17 mouse cellular contexts compared by ENCODE assay signal in the genomic region with DNA sequence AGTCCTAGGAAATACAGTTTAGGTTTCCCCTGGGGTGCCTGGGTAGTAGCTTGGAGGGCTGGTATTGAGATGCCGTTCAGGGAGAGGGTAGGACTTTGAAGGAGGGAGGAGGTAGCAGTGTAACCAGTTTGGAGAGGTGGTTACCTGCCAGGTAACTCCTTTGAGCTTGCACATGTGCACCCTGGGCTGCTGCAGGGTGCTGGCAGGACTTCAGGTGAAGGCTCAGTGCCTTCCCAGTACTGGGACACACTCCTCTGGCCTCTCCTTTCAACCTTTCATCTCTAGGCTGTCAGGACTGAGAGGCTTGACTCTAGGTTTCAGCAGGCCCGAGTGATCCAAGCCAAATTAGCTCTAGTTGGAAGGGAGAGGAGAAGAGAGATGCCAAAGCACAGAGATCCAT. TPM values are rescaled to one million over a fixed set of nuclear protein-coding genes. Genes with fewer than 3 reads are reported as not detected.
DNase-seq lines count a peak whose midpoint lies in the region; ATAC-seq and TF ChIP-seq lines count a peak whose summit lies in the region.
"Had no signal": no experiment of that assay in that cellular context is flagged by ENCODE, and none has a peak within 500 bp of the region (broad histone marks: within the 10 kb centered on the region; RNA-seq: fewer than 3 reads in every experiment).

No protein-coding gene starts in this region.

- H3K4me2 ChIP-seq in lung, embryonic 15.5 days: no peak overlapping the region
- H3K4me2 ChIP-seq in forebrain, embryonic 16.5 days (ENCODE audit: low read length): no peak overlapping the region
- no peak overlapping the region for H3K4me2 ChIP-seq in forebrain, postnatal 0 days (ENCODE audit: low read depth)
- H3K4me2 ChIP-seq: heart, embryonic 12.5 days; limb, embryonic 12.5 days; neural tube, embryonic 13.5 days had no signal

- H3K9me3 ChIP-seq in lung, embryonic 15.5 days: no peaks in the 10 kb centered on the region
- no peaks in the 10 kb centered on the region for H3K9me3 ChIP-seq in forebrain, embryonic 16.5 days (ENCODE audit: control insufficient read depth, low read length)
- no peaks in the 10 kb centered on the region for H3K9me3 ChIP-seq in forebrain, postnatal 0 days (ENCODE audit: low read length)
- H3K9me3 ChIP-seq: heart, embryonic 12.5 days; limb, embryonic 12.5 days; megakaryocyte, embryonic 14.5 days; neural tube, embryonic 13.5 days had no signal

- no peaks in the 10 kb centered on the region; the same call in 1 of the 2 replicates for H3K4me1 ChIP-seq in heart, adult 2 months (ENCODE audit: control insufficient read depth, insufficient read depth, low read length)
- peaks cover 15% of the 10 kb centered on the region for H3K4me1 ChIP-seq in lung, embryonic 15.5 days
- H3K4me1 ChIP-seq in small intestine, adult 2 months (ENCODE audit: control insufficient read depth, insufficient read depth, insufficient read length, low read length): peaks cover 11% of the 10 kb centered on the region; the same call in 1 of the 2 replicates
- H3K4me1 ChIP-seq in forebrain, embryonic 16.5 days (replicated peaks; ENCODE audit: control insufficient read depth, insufficient read depth, low read length): no peaks in the 10 kb centered on the region
- H3K4me1 ChIP-seq in forebrain, postnatal 0 days (ENCODE audit: insufficient read depth): no peaks in the 10 kb centered on the region
- H3K4me1 ChIP-seq: limb, embryonic 12.5 days; megakaryocyte, embryonic 14.5 days; neural tube, embryonic 13.5 days had no signal

- peak; percentile 88 for DNase-seq in heart, adult 11 months
- no peak for DNase-seq in heart, adult 2 months
- DNase-seq in lung, postnatal 36 days: no peak
- no peak for DNase-seq in forebrain, postnatal 0 days
- DNase-seq: liver, postnatal 0 days; right cerebral cortex, postnatal 14 days; thymus, adult 18-20 months had no signal

- H3K27ac ChIP-seq in heart, adult 2 months: no peak overlapping the region
- peak overlapping the region; percentile 54 for H3K27ac ChIP-seq in lung, embryonic 15.5 days
- H3K27ac ChIP-seq in small intestine, adult 2 months (ENCODE audit: insufficient read depth, low read depth, low read length): peak overlapping the region; percentile 54
- no peak overlapping the region for H3K27ac ChIP-seq in forebrain, embryonic 16.5 days (ENCODE audit: low read length)
- no peak overlapping the region for H3K27ac ChIP-seq in forebrain, postnatal 0 days (ENCODE audit: low read depth, low read length)
- H3K27ac ChIP-seq: limb, embryonic 12.5 days; neural tube, embryonic 13.5 days had no signal

- no peak overlapping the region for H3K4me3 ChIP-seq in heart, adult 2 months
- no peak overlapping the region for H3K4me3 ChIP-seq in lung, embryonic 15.5 days
- no peak overlapping the region for H3K4me3 ChIP-seq in small intestine, adult 2 months (ENCODE audit: low read depth, low read length)
- no peak overlapping the region for H3K4me3 ChIP-seq in forebrain, embryonic 16.5 days (replicated peaks; ENCODE audit: low read length)
- H3K4me3 ChIP-seq in forebrain, postnatal 0 days (ENCODE audit: low read depth, low read length): no peak overlapping the region
- H3K4me3 ChIP-seq: heart, embryonic 12.5 days; limb, embryonic 12.5 days; megakaryocyte, embryonic 14.5 days; neural tube, embryonic 13.5 days had no signal

- no peaks in the 10 kb centered on the region for H3K36me3 ChIP-seq in heart, adult 2 months (ENCODE audit: control insufficient read depth, insufficient read depth, low read length)
- no peaks in the 10 kb centered on the region for H3K36me3 ChIP-seq in lung, embryonic 15.5 days
- no peaks in the 10 kb centered on the region for H3K36me3 ChIP-seq in small intestine, adult 2 months (ENCODE audit: control insufficient read depth, insufficient read depth, low read length)
- no peaks in the 10 kb centered on the region for H3K36me3 ChIP-seq in forebrain, embryonic 16.5 days (ENCODE audit: control insufficient read depth, insufficient read depth)
- no peaks in the 10 kb centered on the region for H3K36me3 ChIP-seq in forebrain, postnatal 0 days (ENCODE audit: insufficient read depth)
- H3K36me3 ChIP-seq: limb, embryonic 12.5 days; neural tube, embryonic 13.5 days had no signal

- ATAC-seq in lung, embryonic 15.5 days (ENCODE audit: borderline replicate concordance, extremely low read depth, low FRiP score, low TSS enrichment): no peak
- 0 out of 2 replicates have a peak, but pooled peaks have one; percentile 17 for ATAC-seq in erythroid progenitor cell, adult 5-6 weeks (replicated peaks; ENCODE audit: low FRiP score, poor library complexity, severe bottlenecking)
- ATAC-seq in forebrain, embryonic 16.5 days: no peak
- ATAC-seq in forebrain, postnatal 0 days: no peak

- intact Hi-C loops in heart, adult 2 months (cut with DNase I): loop anchor here (2.0 kb wide), 1 partner anchor 59 kb away; no protein-coding TSS in a partner anchor

- WGBS in heart, adult 2 months: 66% methylated on average over 2 of the region's 2 CpGs
- 46% methylated on average over 2 of the region's 2 CpGs for WGBS in lung, embryonic 15.5 days
- WGBS in small intestine, adult 2 months: 32% methylated on average over 2 of the region's 2 CpGs
- whole genome bisulfite sequencing in forebrain, embryonic 16.5 days: 81% methylated on average over 2 of the region's 2 CpGs
- WGBS in forebrain, postnatal 0 days: 71% methylated on average over 2 of the region's 2 CpGs

- TF ChIP-seq EP300 in heart, adult 2 months (IDR thresholded peaks at IDR 0.05; ENCODE audit: insufficient read depth, low read depth, low read length): no peak

- H3K27me3 ChIP-seq in heart, adult 2 months (ENCODE audit: control insufficient read depth, insufficient read depth, low read length): no peaks in the 10 kb centered on the region
- H3K27me3 ChIP-seq in lung, embryonic 15.5 days: no peaks in the 10 kb centered on the region
- H3K27me3 ChIP-seq in small intestine, adult 2 months (ENCODE audit: control insufficient read depth, insufficient read depth, low read length): no peaks in the 10 kb centered on the region
- no peaks in the 10 kb centered on the region for H3K27me3 ChIP-seq in forebrain, embryonic 16.5 days (replicated peaks; ENCODE audit: control insufficient read depth, insufficient read depth, low read length)
- no peaks in the 10 kb centered on the region for H3K27me3 ChIP-seq in forebrain, postnatal 0 days (ENCODE audit: insufficient read depth, low read length)
- H3K27me3 ChIP-seq: heart, embryonic 12.5 days had no signal

- TF ChIP-seq POLR2A in heart, adult 2 months (IDR thresholded peaks at IDR 0.05; ENCODE audit: insufficient read depth, low read depth, low read length): no peak
- no peak for TF ChIP-seq POLR2A in small intestine, adult 2 months (IDR thresholded peaks at IDR 0.05; ENCODE audit: low read depth, low read length)

- H3K9ac ChIP-seq in heart, adult 2 months (ENCODE audit: low read depth, low read length): no peak overlapping the region
- no peak overlapping the region for H3K9ac ChIP-seq in lung, embryonic 15.5 days
- H3K9ac ChIP-seq in forebrain, embryonic 16.5 days (replicated peaks; ENCODE audit: low read depth, low read length): no peak overlapping the region
- H3K9ac ChIP-seq in forebrain, postnatal 0 days: no peak overlapping the region
- H3K9ac ChIP-seq: heart, embryonic 12.5 days; limb, embryonic 12.5 days; liver, postnatal 0 days; neural tube, embryonic 13.5 days had no signal

- no peaks in the 10 kb centered on the region for H3K79me2 ChIP-seq in heart, adult 2 months (replicated peaks; ENCODE audit: control insufficient read depth, insufficient read depth, low read length)

- no peak for TF ChIP-seq CTCF in heart, adult 2 months (IDR thresholded peaks at IDR 0.05)
- TF ChIP-seq CTCF in small intestine, adult 2 months (IDR thresholded peaks at IDR 0.05; ENCODE audit: extremely low read depth, insufficient read length, insufficient replicate concordance, low read depth, low read length): no peak
- no peak for TF ChIP-seq CTCF in forebrain, postnatal 0 days (IDR thresholded peaks at IDR 0.05; ENCODE audit: low read depth)

RNA-seq across cellular contexts. Expression of a gene that starts 0.6 kb away (rescaled TPM):
- total RNA-seq in heart, adult 2 months (2021): under 1 TPM; 0.23 to 0.50 TPM
- polyA plus RNA-seq in heart, adult 2 months (2012; rRNA removed): 0.57 TPM in 1 of 2 replicates, not detected in the other
- polyA plus RNA-seq in lung, embryonic 15.5 days (2015; fragmentation: Nextera tagmentation; extraction: Ambion mirVana): 7.9 and 12.6 TPM in 2 replicates
- not detected in 2 replicates for total RNA-seq in erythroid progenitor cell, adult 5-6 weeks (2015; ENCODE audit: low replicate concordance)
- total RNA-seq in erythroid progenitor cell, adult 5-6 weeks (2017; ENCODE audit: low replicate concordance): not detected in 2 replicates
- polyA plus RNA-seq in small intestine, adult 2 months (2012; rRNA removed): 1.3 and 2.8 TPM in 2 replicates
- polyA plus RNA-seq in forebrain, embryonic 16.5 days (2015; fragmentation: Nextera tagmentation; extraction: Ambion mirVana): 0.31 TPM in 1 of 2 replicates, not detected in the other
- 0.08 TPM in 1 of 2 replicates, not detected in the other for total RNA-seq in forebrain, postnatal 0 days (2014; rRNA removed)
- polyA plus RNA-seq in forebrain, postnatal 0 days (2015; fragmentation: Nextera tagmentation; extraction: Ambion mirVana): not detected in 2 replicates
- polyA plus RNA-seq: forebrain, embryonic 11.5 days; heart, embryonic 12.5 days; liver, postnatal 0 days; midbrain, postnatal 0 days; neural tube, embryonic 13.5 days had no signal

RNA-seq across cellular contexts. Expression of a gene that starts 11.0 kb away (rescaled TPM):
- total RNA-seq in heart, adult 2 months (2021): 10 to 100 TPM; 65.5 to 69.6 TPM
- 75.2 and 98.3 TPM in 2 replicates for polyA plus RNA-seq in heart, adult 2 months (2012; rRNA removed)
- polyA plus RNA-seq in lung, embryonic 15.5 days (2015; fragmentation: Nextera tagmentation; extraction: Ambion mirVana): 217 and 233 TPM in 2 replicates
- not detected in 2 replicates for total RNA-seq in erythroid progenitor cell, adult 5-6 weeks (2015; ENCODE audit: low replicate concordance)
- total RNA-seq in erythroid progenitor cell, adult 5-6 weeks (2017; ENCODE audit: low replicate concordance): not detected in 2 replicates
- 44.9 and 65.1 TPM in 2 replicates for polyA plus RNA-seq in small intestine, adult 2 months (2012; rRNA removed)
- 36.2 and 44.2 TPM in 2 replicates for polyA plus RNA-seq in forebrain, embryonic 16.5 days (2015; fragmentation: Nextera tagmentation; extraction: Ambion mirVana)
- total RNA-seq in forebrain, postnatal 0 days (2014; rRNA removed): 39.4 and 48.7 TPM in 2 replicates
- 74.4 and 78.6 TPM in 2 replicates for polyA plus RNA-seq in forebrain, postnatal 0 days (2015; fragmentation: Nextera tagmentation; extraction: Ambion mirVana)

RNA-seq across cellular contexts. Expression of a gene that starts 11.8 kb away (rescaled TPM):
- total RNA-seq in heart, adult 2 months (2021): 10 to 100 TPM; 28.3 to 29.6 TPM
- polyA plus RNA-seq in heart, adult 2 months (2012; rRNA removed): 56.7 and 78.0 TPM in 2 replicates
- polyA plus RNA-seq in lung, embryonic 15.5 days (2015; fragmentation: Nextera tagmentation; extraction: Ambion mirVana): 43.9 and 44.6 TPM in 2 replicates
- 8.8 and 10.8 TPM in 2 replicates for total RNA-seq in erythroid progenitor cell, adult 5-6 weeks (2015; ENCODE audit: low replicate concordance)
- total RNA-seq in erythroid progenitor cell, adult 5-6 weeks (2017; ENCODE audit: low replicate concordance): 6.7 and 9.5 TPM in 2 replicates
- polyA plus RNA-seq in small intestine, adult 2 months (2012; rRNA removed): 8.5 and 9.7 TPM in 2 replicates
- polyA plus RNA-seq in forebrain, embryonic 16.5 days (2015; fragmentation: Nextera tagmentation; extraction: Ambion mirVana): 8.0 and 9.7 TPM in 2 replicates
- total RNA-seq in forebrain, postnatal 0 days (2014; rRNA removed): 8.4 and 11.2 TPM in 2 replicates
- 16.1 and 20.5 TPM in 2 replicates for polyA plus RNA-seq in forebrain, postnatal 0 days (2015; fragmentation: Nextera tagmentation; extraction: Ambion mirVana)

RNA-seq across cellular contexts. Expression of a gene that starts 11.9 kb away (rescaled TPM):
- total RNA-seq in heart, adult 2 months (2021): 1,000 to 10,000 TPM in 1 of 2 experiments, 100 to 1,000 TPM in 1; 871 to 1,070 TPM
- 1,425 and 1,426 TPM in 2 replicates for polyA plus RNA-seq in heart, adult 2 months (2012; rRNA removed)
- polyA plus RNA-seq in lung, embryonic 15.5 days (2015; fragmentation: Nextera tagmentation; extraction: Ambion mirVana): 42.8 and 45.3 TPM in 2 replicates
- 27.7 and 33.9 TPM in 2 replicates for total RNA-seq in erythroid progenitor cell, adult 5-6 weeks (2015; ENCODE audit: low replicate concordance)
- total RNA-seq in erythroid progenitor cell, adult 5-6 weeks (2017; ENCODE audit: low replicate concordance): 18.2 and 22.8 TPM in 2 replicates
- 20.2 and 26.8 TPM in 2 replicates for polyA plus RNA-seq in small intestine, adult 2 months (2012; rRNA removed)
- 11.2 and 14.3 TPM in 2 replicates for polyA plus RNA-seq in forebrain, embryonic 16.5 days (2015; fragmentation: Nextera tagmentation; extraction: Ambion mirVana)
- total RNA-seq in forebrain, postnatal 0 days (2014; rRNA removed): 16.1 and 33.6 TPM in 2 replicates
- 47.0 and 52.8 TPM in 2 replicates for polyA plus RNA-seq in forebrain, postnatal 0 days (2015; fragmentation: Nextera tagmentation; extraction: Ambion mirVana)

RNA-seq across cellular contexts. Expression of a gene that starts 16.8 kb away (rescaled TPM):
- 10 to 100 TPM; 90.0 to 93.0 TPM for total RNA-seq in heart, adult 2 months (2021)
- polyA plus RNA-seq in heart, adult 2 months (2012; rRNA removed): 30.4 and 51.4 TPM in 2 replicates
- polyA plus RNA-seq in lung, embryonic 15.5 days (2015; fragmentation: Nextera tagmentation; extraction: Ambion mirVana): 154 TPM in 2 replicates
- 78.9 and 101 TPM in 2 replicates for total RNA-seq in erythroid progenitor cell, adult 5-6 weeks (2015; ENCODE audit: low replicate concordance)
- total RNA-seq in erythroid progenitor cell, adult 5-6 weeks (2017; ENCODE audit: low replicate concordance): 47.3 and 66.6 TPM in 2 replicates
- 14.3 and 22.3 TPM in 2 replicates for polyA plus RNA-seq in small intestine, adult 2 months (2012; rRNA removed)
- polyA plus RNA-seq in forebrain, embryonic 16.5 days (2015; fragmentation: Nextera tagmentation; extraction: Ambion mirVana): 202 and 220 TPM in 2 replicates
- total RNA-seq in forebrain, postnatal 0 days (2014; rRNA removed): 272 and 302 TPM in 2 replicates
- 179 and 186 TPM in 2 replicates for polyA plus RNA-seq in forebrain, postnatal 0 days (2015; fragmentation: Nextera tagmentation; extraction: Ambion mirVana)

Comparison
In these comparisons a context has a peak if more than half of its experiments do, and no peak if none do; other contexts are left out.
1. H3K27ac ChIP-seq: peak in lung, embryonic 15.5 days (single experiment) and small intestine, adult 2 months (single experiment); none in heart, adult 2 months (single experiment), forebrain, embryonic 16.5 days (single experiment) and forebrain, postnatal 0 days (single experiment).